Mouse (Mus musculus) hindbrain, embryonic 14.5 days (tissue): Measurements from ENCODE around the gene Sparcl1. TPM values are rescaled to one million over a fixed set of nuclear protein-coding genes. Genes with fewer than 3 reads are reported as not detected.

ENCODE experiments used
- ATAC-seq: fragments of 200-750 bp; cut with Nextera tagmentation; 2 replicates; pipeline ENCODE4 v1.8.0; 2017; ENCODE audit warnings: moderate number of reproducible peaks, mild to moderate bottlenecking, moderate TSS enrichment, moderate library complexity; ENCODE audit not compliant: low FRiP score
- DNase-seq: peaks from one replicate; pipeline ENCODE4 v3.0.0-alpha.2; 2015; ENCODE audit warnings: low spot score
- H3K27ac ChIP-seq: fragments of 300-500 bp; sonication (generic); 2 replicates; pipeline ENCODE4 v1.5.1; 2014; ENCODE audit warnings: mild to moderate bottlenecking, moderate library complexity
- H3K27me3 ChIP-seq: fragments of 300-500 bp; sonication (generic); 2 replicates; pipeline ENCODE4 v1.6.1; 2014; ENCODE audit warnings: mild to moderate bottlenecking, low read length, mixed read lengths; ENCODE audit not compliant: control insufficient read depth, insufficient read depth
- H3K36me3 ChIP-seq: fragments of 300-500 bp; sonication (generic); replicated peaks from 2 replicates; pipeline ENCODE4 v1.6.1; 2014; ENCODE audit not compliant: control insufficient read depth, insufficient read depth
- H3K4me1 ChIP-seq: fragments of 300-500 bp; sonication (generic); replicated peaks from 2 replicates; pipeline ENCODE4 v1.6.1; 2014; ENCODE audit warnings: antibody characterized with exemption, low read length, mixed read lengths; ENCODE audit not compliant: control insufficient read depth, insufficient read depth
- H3K4me2 ChIP-seq: fragments of 300-500 bp; sonication (generic); replicated peaks from 2 replicates; pipeline ENCODE4 v1.6.1; 2014; ENCODE audit warnings: mild to moderate bottlenecking, moderate library complexity
- H3K4me3 ChIP-seq: fragments of 300-500 bp; sonication (generic); replicated peaks from 2 replicates; pipeline ENCODE4 v1.5.1; 2014; ENCODE audit warnings: mild to moderate bottlenecking, low read length
- H3K9ac ChIP-seq: fragments of 300-500 bp; sonication (generic); 2 replicates; pipeline ENCODE4 v1.6.1; 2014
- H3K9me3 ChIP-seq: fragments of 300-500 bp; sonication (generic); 2 replicates; pipeline ENCODE4 v1.6.1; 2016; ENCODE audit warnings: low read length; ENCODE audit not compliant: control insufficient read depth
- WGBS: fragments of 180-500 bp; shearing (Covaris S2); extraction: QIAGEN DNeasy Blood & Tissue Kit; methylation state at CpG from one replicate; pipeline ENCODE4 v1.1.7; 2014; 5-methylcytosine and 5-hydroxymethylcytosine counted together
- polyA plus RNA-seq: library from polyadenylated mRNA; unstranded; fragments of >200 nt; fragmentation: Nextera tagmentation; extraction: Ambion mirVana; gene quantifications from 2 replicates; pipeline ENCODE4 v1.2.1, GENCODE M21; 2014

The Sparcl1 gene
- polyA plus RNA-seq, 1 experiment from 2014 or later, result 286 TPM

- no peak for DNase-seq
- Histone ChIP-seq H3K9me3 (no peaks in the 10 kb centered on the region), H3K9ac (no peak overlapping the region), H3K4me2 (no peak overlapping the region), H3K36me3 (peaks cover 50% of the 10 kb centered on the region), H3K4me3 (no peak overlapping the region), H3K4me1 (no peaks in the 10 kb centered on the region), H3K27ac (no peak overlapping the region), H3K27me3 (no peaks in the 10 kb centered on the region)
- WGBS, result 65% methylated on average over 15 of the region's 15 CpGs
- ATAC-seq, result no peak
Measured at GRCm38 (mm10) chr5:104058021-104058420, 55.5 kb downstream of the Sparcl1 start.

GRCm38 (mm10) chr5:104056295-104056694 is 57.2 kb downstream of the Sparcl1 start:
- Histone ChIP-seq H3K4me1 (no peaks in the 10 kb centered on the region), H3K36me3 (peaks cover 48% of the 10 kb centered on the region), H3K4me3 (no peak overlapping the region), H3K4me2 (no peak overlapping the region), H3K9me3 (no peaks in the 10 kb centered on the region), H3K27me3 (no peaks in the 10 kb centered on the region), H3K27ac (no peak overlapping the region), H3K9ac (no peak overlapping the region)
- DNase-seq (no peak), ATAC-seq (no peak)
- WGBS, result 92% methylated on average over 7 of the region's 7 CpGs

DNA sequence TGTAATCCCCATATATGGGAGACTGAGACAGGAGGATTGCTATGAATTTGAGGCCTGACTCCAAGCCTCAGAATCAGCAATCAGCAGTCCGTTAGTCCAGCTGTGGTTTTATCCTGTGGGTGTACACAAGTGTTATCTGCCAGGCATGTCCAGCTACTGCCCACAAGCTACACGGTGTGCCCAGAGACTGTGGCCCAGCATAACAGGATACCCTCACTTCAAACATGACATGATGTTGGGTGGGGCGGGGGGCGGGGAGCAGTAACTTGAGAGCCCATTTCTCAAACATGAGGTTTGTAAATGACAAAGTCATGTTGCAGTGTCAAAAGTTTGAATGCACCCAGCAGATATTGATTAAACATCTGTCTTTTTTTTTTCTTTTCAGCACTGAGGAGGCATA is 57.7 kb downstream of the Sparcl1 start:
- Histone ChIP-seq H3K9ac (no peak overlapping the region), H3K4me2 (no peak overlapping the region), H3K4me3 (no peak overlapping the region), H3K27me3 (no peaks in the 10 kb centered on the region), H3K9me3 (no peaks in the 10 kb centered on the region), H3K4me1 (no peaks in the 10 kb centered on the region), H3K36me3 (peaks cover 48% of the 10 kb centered on the region), H3K27ac (no peak overlapping the region)
- DNase-seq (no peak), ATAC-seq (no peak)
- 94% methylated on average over 4 of the region's 4 CpGs for WGBS

DNA sequence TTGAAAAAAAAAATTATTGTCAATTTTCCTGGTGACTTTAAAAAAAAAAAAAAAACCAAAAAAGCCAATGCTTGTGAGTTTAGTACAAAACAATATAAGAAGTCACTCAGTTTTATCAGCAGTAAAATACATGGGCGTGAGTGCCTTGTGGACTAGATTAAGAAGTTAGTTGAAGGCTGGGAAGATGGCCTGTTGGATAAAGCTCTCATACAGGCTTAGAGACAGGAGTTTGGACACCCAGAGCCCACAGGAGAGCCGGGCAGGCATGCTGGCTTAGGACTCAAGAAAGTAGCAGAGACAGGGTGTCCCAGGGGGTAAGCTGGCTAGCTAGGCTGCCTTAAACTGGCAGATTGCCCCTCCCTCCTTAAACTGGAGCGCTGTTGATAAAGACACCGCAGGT is 58.6 kb downstream of the Sparcl1 start:
- Histone ChIP-seq H3K27me3 (no peaks in the 10 kb centered on the region), H3K9me3 (no peaks in the 10 kb centered on the region), H3K4me3 (no peak overlapping the region), H3K9ac (no peak overlapping the region), H3K36me3 (peaks cover 45% of the 10 kb centered on the region), H3K27ac (no peak overlapping the region), H3K4me1 (no peaks in the 10 kb centered on the region), H3K4me2 (no peak overlapping the region)
- WGBS, result 94% methylated on average over 4 of the region's 4 CpGs
- DNase-seq, result no peak
- ATAC-seq, result no peak

DNA sequence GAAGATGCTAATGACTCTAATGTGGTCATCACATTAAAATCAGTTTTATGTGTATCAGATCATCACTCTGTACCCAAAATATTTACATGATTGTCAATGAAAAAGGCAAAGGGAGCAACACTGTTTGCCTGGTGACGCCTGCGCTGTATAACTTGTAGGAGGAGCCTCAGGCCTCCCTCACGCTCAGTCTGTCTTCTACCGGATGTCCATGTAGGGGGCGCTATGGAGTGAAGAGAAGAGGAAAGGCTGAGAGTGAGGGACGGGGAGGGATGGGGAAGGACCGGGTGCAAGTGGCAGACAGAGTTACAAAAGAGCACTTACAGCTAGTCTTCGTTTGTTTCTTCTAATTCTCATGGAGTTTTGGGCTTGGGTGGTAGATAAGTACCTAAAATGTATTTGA is 60.6 kb downstream of the Sparcl1 start:
- H3K4me1 ChIP-seq, result peaks cover 6% of the 10 kb centered on the region
- peaks cover 29% of the 10 kb centered on the region for H3K36me3 ChIP-seq
- 61% methylated on average over 8 of the region's 8 CpGs for WGBS
- H3K4me2 ChIP-seq, result no peak overlapping the region
- H3K27ac ChIP-seq, result no peak overlapping the region
- H3K4me3 ChIP-seq, result no peak overlapping the region
- ATAC-seq (no peak), DNase-seq (no peak)
- no peaks in the 10 kb centered on the region for H3K9me3 ChIP-seq
- no peak overlapping the region for H3K9ac ChIP-seq
- H3K27me3 ChIP-seq, result no peaks in the 10 kb centered on the region

DNA sequence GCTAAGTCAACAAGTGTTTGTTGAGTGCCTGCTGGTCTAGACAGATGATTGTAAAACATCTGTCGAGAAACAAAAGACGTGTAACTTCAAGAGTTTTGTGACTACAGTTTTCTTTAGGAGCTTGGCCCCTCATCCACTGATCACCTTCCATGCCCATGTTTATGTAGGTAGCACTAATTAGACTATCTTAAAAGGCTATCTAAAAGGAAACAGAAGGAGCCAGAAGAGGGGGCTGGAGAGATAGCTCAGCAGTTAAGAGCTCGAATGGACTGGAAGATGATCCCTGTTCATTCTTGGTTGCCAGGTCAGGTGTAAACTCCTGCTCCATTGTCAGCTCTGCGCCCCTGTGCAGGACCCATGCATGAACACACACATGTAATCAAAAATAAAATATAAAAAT is 65.4 kb downstream of the Sparcl1 start:
- peaks cover 22% of the 10 kb centered on the region for H3K36me3 ChIP-seq
- H3K4me2 ChIP-seq, result peak overlapping the region; percentile 55
- no peaks in the 10 kb centered on the region for H3K9me3 ChIP-seq
- H3K9ac ChIP-seq, result peak overlapping the region; percentile 90; the same call in 1 of the 2 replicates
- H3K27me3 ChIP-seq, result no peaks in the 10 kb centered on the region
- no peak for ATAC-seq
- no peak overlapping the region for H3K27ac ChIP-seq
- no peak for DNase-seq
- 60% methylated on average over 4 of the region's 4 CpGs for WGBS
- peak overlapping the region; percentile 86; the same call in 1 of the 2 replicates for H3K4me3 ChIP-seq
- H3K4me1 ChIP-seq, result peaks cover 17% of the 10 kb centered on the region

DNA sequence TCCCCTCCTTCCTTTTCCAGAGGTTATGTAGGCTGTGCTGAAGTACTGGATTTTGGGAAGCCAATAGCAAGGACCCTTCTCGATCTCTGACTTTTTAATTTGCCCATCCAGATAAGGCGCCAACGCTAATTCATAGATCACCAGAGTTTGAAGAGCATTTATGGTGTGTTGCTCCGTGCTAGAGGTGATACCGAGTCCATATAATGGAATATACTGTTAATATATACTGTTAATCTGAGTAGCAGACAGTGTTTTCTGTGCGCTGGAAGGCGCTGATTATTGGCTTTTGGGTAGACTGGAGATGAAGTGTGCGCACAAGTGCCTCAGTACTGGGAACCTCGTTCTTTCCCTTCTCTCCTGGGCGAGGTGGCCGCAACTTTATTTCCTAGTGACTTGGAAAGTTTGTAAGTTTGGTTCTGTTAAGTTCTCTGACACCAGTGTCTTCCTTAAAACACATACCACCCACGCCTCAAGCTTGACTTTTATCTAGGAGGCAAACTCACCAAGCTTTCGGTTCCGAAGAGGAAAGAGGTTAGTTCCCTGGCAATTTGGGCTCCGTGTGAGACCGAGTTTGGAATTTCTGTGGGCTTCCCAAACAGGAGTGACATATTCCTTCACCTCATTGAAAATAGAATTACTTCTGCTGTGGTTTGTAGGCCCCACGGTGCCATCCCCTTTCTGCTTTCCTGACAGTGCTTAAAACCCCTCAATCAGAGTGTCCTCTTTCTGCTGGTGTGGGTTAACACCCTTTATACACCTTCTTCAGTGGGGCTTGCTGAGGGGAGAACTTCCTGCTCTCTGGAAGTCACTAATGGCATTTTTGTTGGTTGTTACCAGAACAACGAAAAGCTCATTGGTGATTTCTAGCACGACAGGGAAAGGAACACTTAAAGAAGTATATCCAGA is 66.1 kb downstream of the Sparcl1 start:
- DNase-seq (no peak), ATAC-seq (no peak; the same call in 1 of the 2 replicates)
- no peaks in the 10 kb centered on the region for H3K9me3 ChIP-seq
- peaks cover 17% of the 10 kb centered on the region for H3K4me1 ChIP-seq
- H3K4me3 ChIP-seq, result peak overlapping the region; percentile 86
- peak overlapping the region; percentile 73 for H3K27ac ChIP-seq
- WGBS, result 11% methylated on average over 19 of the region's 19 CpGs
- peaks cover 20% of the 10 kb centered on the region for H3K36me3 ChIP-seq
- H3K4me2 ChIP-seq, result peak overlapping the region; percentile 55
- H3K27me3 ChIP-seq, result no peaks in the 10 kb centered on the region
- peak overlapping the region; percentile 90 for H3K9ac ChIP-seq

- peak within 1 kb of the TSS; percentile 55 for H3K4me2 ChIP-seq
- 6% methylated on average over 90 of the region's 90 CpGs for WGBS
- ATAC-seq, result peak; percentile 98
Measured at GRCm38 (mm10) chr5:104046256-104047199, 67.0 kb downstream of the Sparcl1 start, which contains the start of gene Nudt9. Gene Nudt9, plus strand, starts transcription at chr5:104046306.

DNA sequence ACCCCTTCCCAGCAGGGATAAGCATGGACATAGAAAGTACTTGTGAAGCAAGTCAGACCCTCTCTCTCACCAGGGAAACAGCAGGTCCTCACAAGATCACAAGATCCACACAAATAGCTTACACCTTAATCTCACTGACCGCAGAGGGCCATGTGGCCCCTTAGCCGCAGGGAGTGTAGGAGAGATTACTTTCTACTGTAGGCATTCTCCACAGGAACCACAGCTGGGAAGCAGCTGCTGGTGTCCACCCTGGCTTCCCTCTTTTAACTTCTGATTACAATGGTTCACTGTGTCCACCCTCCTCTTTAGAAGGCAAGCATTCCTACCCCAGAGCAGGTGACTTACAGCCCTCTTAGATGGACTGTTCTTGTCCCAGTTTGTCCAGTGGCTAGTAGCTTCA is 69.8 kb downstream of the Sparcl1 start:
- no peaks in the 10 kb centered on the region for H3K27me3 ChIP-seq
- WGBS, result 72% methylated on average over 2 of the region's 2 CpGs
- H3K4me3 ChIP-seq, result no peak overlapping the region
- ATAC-seq (no peak), DNase-seq (no peak)
- H3K36me3 ChIP-seq, result no peaks in the 10 kb centered on the region
- no peak overlapping the region for H3K27ac ChIP-seq
- no peaks in the 10 kb centered on the region for H3K9me3 ChIP-seq
- no peak overlapping the region for H3K9ac ChIP-seq
- no peak overlapping the region for H3K4me2 ChIP-seq
- H3K4me1 ChIP-seq, result peaks cover 17% of the 10 kb centered on the region

More at GRCm38 (mm10) chr5:104046256-104047199, 67.0 kb downstream of the Sparcl1 start, which contains the start of gene Nudt9:
- Histone ChIP-seq H3K9me3 (no peaks in the 10 kb centered on the region), H3K9ac (peak within 1 kb of the TSS; percentile 90), H3K36me3 (peaks cover 11% of the 10 kb centered on the region), H3K27ac (peak within 1 kb of the TSS; percentile 73), H3K27me3 (no peaks in the 10 kb centered on the region), H3K4me3 (peak within 1 kb of the TSS; percentile 86), H3K4me1 (peaks cover 17% of the 10 kb centered on the region)
- peak; percentile 96 for DNase-seq
